Mouse (Mus musculus): ENCODE measurements at regions not wholly inside any gene's neighbourhood (a gene's known extent, or its start where the extent isn't known, plus 50 kb on each side); places are given as distances from the start of the nearest gene placed in this dataset.

DNA sequence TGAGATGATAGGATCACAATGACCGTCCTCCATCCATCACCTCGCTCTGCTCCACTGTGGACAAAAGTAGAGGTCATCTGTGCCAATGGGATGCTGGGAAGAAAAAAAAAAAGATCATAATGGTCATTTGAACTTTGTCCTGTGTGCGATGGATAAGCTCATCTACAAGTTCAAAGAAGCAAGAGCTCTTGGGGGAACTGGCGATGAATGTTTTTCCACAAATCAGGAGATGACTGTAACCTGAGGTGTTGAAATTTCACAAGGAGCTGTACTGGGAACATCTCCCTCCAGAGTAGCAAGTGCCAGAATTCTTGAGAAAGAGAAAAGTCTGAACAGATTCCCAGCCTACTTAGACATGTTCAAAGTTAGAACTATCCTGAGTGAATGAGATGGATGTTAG is 287.0 kb downstream of the Tns3 start:
- no peak for DNase-seq

DNA sequence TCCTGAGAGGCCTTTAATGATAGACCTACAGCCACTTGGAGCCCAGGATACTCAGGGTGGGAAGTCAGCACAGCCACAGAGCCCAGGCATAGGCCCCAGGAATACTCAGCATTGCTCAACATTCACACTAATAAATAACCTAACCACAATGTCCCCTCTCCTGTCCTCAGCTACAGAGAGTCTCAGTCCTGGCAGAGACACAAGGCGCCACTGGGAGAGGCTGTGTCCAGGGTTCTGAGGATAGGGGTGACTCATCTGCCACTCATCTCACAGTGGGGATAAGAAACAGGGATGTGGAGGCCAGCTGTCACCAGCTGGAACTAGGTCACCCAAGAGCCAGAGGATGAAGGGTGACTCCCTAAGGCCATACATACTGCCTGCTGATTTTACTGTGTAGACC is 298.8 kb downstream of the Tns3 start:
- DNase-seq = no peak

DNA sequence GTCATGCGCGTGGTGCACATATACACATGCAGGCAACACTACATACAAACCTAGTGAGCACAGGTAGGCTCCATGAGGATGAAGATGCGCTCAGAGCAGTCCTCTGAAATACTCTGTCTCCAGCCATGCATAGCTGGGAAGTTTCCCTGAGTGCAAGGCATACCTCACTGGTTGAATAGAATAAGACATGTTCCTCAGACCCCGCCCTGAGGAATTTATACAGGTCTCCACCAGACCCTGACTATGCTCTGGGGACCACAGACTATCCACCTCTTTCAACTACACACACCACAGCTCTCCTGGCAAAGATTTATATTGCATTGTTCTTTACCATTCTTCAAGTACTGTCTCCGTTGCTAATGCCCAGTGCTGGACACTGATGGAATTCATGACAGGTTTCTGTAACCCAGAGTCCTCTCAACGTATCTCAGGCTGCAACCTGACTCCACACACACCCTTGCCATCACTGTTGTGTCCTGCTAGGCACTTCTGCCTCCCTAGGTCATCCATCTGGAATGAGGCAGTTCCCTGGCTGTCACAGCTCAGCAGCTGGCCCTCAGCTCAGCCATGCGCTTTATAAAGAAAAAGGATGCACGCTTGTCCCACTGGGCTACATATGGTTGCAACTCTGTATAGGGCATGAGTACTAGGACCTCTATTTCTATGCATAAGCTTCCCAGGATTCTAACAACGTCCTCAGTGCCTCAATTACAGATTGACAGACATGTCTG is 299.5 kb downstream of the Tns3 start:
- DNase-seq = no peak

DNA sequence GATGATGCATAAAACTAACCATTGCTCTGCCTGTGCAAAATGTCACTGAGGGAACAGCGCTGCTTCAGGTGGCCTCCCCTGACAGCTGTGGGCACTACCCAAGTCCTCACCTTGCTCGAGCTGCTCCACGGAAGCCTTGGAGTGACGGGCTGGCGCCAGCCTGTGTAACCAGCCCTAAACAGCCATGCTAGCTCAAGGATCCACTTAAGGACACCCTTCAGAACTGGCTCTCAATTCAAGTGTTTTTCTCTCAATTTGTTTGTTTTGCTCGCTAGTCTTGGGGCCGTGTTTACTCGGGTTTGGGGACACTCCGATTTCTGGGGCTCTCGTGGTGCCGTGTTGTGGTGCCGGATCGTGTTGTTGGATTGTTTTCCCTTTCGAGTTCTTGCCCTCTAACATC is 319.4 kb downstream of the Tns3 start:
- no peak for DNase-seq

DNA sequence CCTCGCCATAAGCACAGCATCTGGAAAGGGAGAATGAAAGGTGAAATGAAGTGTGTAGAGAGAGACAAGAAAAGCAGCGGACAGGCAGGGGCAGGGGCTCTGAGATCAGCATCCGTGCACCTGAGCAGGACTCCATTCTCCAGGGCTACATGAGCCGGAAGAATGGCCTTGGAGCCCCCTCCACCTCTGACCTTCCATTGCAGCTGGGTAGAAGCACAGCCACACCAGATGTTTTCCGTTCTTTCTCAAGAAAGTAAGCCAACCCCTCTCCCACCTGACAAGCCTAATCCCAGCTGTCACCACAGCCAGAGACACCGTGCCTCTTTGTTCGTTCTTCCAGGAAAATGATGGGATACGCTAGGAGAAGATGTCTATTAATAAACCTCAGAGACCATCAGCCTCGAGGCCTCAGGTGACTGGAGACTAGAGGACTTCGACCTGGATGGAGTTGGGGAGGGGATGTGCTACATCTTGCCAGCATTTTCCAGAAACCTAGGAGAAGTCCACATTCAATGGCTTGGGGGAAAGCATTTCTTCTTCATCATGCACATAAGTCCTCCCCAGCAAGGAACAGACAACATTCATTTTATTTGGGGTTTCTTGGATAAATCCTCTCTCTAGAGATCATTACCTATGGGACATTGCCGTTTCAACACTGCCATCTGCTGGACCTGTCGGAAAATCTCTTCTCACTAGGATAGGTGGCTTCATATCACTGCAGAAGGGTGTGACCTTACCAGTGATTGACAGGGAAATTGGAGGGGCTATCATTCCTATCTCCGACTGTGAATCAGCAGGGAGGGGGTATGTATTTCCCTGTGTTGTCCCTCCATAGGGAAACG is 361.8 kb downstream of the Tns3 start:
- DNase-seq = peak; percentile 48 to 68

DNA sequence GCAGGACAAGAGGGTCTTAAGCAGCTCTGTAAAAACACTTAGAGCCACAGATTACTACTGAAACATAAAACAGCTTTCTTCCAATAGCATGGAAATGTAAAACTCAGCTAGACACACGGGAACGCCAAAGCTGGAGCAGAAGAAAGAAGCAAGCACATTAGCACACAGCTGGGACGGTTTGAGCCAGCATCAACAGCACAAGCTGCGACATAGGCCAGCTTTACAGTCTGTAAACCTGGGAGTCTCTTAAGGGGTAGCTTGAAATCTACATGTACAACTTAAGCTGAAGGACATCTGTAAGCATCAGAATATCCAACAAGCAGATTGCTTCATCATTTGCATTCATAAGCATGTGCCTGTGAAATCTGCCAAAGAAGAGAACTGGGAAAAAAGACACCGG is 366.9 kb downstream of the Tns3 start:
- no peak for DNase-seq

DNA sequence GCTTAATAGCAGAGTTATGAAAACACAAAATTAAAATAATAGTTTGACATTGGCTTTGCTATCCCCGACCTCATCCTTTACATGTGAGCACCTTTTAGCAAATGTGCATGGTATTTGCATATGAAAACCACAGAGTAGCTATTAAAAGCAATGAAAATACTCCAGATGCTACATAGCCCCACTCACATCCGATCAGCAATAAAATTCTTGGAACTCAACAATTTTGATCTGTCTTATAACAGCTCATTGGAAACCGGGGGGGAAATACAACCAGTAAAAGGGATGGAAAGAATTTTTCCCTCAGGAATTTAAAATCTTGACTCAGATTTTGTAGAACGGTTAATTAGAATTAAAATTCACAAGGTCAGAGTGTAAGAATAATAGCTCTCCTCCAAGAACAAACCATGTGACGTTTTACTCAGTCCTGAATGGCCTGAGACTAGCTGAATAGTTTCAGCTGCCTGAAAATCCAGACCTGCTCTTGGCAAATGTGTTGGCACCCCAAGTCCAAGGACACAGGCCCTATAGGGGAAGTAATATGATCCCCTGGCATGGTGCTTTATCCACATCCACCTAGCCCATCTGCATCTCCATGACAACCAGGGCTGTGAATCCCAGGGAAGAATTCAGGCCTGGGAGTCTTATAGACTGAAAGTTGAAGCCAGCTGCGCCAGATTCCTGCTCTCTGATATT is 370.9 kb downstream of the Tns3 start:
- DNase-seq = no peak

DNA sequence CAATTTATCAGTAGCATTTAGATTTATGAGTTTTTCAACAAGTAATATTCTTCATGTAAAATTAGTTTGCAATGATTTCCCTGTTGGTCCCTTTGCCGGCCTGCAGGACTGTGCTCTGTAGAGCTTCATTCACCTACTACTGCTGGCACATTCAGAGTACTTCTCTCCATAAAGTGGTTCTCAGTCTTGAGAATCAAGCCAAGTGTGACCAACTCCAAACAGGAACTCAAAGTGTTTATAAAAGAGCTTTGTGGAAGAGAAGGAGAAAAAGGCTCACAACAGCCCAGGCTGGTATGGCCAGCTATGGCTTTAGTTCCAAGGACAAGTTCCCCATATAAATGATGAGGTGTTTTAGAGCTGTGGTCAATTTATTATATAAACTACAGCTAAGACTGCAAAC is 379.1 kb downstream of the Tns3 start:
- DNase-seq = no peak

DNA sequence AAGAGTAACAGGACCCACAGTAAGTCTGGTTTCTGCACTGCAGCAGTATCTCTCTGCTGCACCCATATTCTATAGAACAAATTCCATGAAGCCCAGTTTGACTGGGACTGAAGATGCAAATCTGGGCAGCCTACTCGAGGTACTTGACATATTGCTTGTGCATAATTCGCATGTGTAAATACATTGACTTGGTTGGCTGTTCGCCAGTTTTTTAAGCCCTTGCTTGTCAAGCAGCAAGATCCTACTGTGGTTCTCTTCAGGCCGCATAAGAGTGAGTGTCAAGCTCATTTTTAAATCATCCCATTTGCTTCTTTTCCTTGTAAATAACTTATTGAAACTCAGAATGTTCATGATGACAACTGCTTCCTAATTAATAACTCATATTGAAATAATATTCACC is 389.1 kb downstream of the Tns3 start:
- no peak for DNase-seq

DNA sequence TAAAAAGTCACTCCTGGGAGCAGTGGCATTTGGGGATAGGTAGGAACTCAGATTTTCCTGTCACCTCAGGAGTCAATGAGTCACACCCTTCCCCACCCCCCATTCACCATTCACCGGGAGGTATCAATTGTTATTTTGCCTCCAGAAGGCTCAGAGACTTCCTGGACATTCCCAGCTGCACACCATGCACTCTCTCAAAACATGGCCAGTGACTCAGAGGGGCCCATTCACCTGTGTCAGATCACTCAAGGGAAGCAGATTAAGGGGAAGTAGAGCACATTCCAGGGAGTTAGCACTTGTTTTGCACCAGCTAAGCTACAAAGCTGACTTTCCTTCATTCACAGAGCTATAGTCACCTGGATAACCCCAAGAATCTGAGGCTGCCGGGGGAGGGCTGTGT is 395.2 kb downstream of the Tns3 start:
- no peak for DNase-seq

DNA sequence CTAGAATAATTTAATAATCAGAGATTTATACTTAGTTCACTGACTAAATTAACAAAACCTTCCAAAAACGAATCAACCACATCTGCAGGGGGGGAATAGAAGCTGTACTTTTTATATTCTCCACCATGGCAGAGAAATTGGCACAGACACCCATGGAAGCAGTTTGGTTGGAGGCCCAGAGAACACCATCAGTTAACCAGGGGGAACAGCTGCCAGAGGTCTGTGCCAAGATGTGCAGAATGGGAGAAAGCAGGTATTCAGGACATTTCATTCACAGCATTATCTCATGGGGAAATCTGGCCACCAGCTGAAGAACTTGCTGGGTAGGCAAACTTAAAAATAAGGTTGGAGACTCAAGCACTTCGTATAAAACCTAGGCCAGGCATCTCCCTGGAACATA is 410.3 kb downstream of the Tns3 start:
- DNase-seq = peak in 1 of 2 experiments; percentile 7

DNA sequence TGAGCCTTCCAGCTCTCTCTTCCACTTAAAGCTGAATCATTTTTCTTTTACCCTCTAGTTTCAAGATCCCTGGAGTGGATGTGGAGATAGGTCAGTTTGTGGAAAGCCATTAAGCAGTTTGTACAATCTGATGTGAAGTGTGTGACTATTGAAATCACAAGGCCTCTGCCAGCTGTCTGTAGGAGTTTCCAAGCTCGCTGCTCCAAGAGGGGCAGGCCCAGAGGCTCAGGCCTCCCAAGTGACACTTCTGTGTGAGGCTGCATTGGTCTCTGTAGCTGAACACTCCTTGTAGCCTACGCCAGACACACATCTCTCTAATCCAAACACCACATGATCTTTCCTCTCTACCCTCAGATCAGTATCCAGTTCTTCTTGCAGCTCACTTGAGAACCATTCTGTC is 413.0 kb downstream of the Tns3 start:
- DNase-seq = no peak

DNA sequence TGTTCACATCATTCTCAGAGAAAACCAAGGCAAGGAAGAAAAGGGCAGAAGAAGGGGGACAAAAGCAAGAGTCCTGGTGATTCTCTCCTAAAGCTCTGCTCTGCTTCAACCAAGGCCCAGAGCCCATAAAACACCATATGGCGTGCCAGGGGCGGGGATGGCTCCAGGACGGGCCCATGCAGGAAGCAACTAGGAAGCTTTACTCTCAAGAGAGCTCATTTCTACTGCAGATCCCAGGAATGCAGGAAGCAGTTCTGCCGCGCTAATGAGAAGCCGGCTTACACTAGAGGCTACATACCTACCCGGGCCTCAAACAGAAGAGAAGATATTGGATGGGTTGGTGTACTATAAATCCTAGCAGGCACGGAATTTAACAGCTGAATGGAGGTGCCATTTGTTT is 414.9 kb downstream of the Tns3 start:
- DNase-seq = no peak

DNA sequence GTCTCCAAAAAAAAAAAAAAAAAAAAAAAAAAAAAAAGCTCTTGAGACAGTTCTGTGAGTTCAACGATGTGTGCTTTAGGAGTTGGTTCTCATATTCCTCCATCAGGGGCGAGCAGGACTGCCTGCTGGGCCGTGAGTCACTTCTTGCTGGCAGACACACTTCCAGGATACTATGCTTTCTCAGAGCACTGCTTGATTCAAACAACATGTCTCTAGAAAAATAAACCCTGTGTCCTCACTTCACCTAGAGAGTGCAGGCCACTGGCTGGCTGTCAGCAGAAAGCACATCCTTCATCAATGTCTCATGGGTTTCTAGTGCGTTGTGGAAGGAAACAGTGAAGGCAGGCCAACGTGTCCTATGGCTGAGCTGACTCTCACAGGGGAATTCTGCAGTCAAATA is 416.8 kb downstream of the Tns3 start:
- peak; percentile 3 to 16 for DNase-seq

DNA sequence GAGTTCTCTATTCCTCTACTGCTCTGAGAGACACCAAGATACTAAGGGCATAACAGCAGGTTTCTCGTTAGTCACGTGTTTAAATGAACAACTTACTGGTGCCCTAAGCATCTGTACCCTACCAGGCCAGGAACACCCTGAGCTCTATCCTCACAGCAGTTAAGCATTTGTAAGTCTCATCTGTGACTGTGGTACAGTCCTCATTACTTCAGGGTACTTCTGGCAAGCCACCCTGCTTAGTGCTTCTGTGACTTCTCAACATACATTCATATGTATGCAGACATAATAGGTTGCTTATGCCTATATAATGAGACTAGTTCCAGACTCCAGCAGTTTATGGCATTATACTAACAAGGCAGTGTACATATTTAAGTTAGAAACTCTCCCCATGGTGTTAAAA is 417.3 kb downstream of the Tns3 start:
- no peak for DNase-seq

DNA sequence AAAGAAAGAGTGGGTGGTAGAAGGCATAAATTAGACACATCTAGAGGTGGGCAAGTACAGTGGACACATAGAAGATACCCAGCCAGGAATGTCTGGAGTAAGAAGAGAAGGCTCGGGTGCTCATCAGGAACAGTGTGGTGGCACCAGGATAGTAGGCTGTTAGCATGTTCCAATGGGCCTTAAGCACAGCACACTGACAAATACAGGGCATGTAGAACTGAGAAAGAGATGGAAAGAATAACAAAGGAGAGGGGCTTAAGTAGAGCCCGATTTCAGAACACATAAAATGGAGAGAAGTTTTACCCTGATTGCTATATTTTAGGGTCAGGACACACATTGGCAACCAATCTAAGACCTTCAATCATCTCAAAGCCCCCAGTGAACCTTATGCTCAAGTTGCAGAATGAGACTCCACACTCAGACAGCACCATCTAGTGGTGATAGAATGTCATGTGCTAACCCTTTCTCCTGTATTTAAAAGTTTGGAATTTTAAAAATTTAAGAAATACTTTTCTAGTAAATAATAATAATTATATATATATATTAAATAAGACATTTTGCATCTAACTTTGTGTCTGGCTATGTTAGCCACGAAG is 418.8 kb downstream of the Tns3 start:
- no peak for DNase-seq

DNA sequence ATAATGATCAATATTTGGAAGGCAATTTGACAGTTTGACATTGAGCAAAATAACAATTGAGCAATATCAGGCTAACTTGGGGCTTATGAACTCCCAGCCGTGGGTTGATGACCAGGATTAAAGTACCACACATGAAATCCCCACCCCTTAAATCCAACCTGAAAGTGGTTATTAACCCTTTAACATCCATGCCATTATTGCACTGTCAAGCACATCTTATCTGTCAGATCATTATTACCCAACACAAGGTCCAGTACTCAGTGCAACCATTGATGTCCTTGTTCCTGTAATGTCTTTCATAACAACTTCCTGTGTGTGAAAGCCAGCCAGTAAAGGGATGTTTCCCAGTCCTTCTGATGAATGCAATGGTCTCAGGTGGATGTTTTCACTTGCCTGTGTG is 425.8 kb downstream of the Tns3 start:
- no peak for DNase-seq

DNA sequence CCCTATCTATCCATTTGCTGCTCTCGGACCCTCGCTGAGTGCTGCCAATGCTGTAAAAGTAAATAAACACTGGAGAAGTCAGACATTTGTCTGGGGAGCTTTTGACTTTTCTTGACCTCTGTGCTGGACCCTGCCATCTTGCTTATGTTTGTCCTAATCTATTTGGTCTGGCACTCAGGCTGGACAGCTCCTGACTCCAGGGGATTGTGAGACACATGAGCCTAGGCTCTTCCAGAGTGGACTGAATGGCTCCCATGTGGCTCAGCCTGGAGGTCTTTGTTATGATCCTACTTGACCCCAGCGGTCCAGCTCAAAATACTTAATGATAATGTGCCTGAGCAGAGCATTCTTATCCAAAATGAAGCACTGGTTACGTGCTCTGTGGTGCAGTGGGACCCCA is 426.8 kb downstream of the Tns3 start:
- no peak for DNase-seq

DNA sequence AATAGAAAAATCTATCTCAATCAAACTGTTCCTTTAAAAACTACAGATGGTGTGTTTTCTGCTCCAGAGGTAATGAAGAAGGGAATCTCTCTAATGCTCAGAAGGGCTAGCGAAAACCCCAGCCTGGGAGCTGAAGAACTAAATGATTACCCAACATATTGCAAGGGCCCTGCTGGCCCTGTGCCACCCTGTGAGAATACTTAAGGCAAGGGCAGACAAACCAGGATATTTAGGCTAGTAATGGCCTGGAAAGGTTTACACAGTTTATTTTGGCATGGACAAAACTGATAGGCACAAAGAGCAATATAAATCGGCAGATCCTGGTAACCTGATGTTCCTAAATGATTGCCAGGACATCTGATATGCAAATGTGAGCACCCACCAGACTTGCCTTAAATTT is 428.3 kb downstream of the Tns3 start:
- no peak for DNase-seq

DNA sequence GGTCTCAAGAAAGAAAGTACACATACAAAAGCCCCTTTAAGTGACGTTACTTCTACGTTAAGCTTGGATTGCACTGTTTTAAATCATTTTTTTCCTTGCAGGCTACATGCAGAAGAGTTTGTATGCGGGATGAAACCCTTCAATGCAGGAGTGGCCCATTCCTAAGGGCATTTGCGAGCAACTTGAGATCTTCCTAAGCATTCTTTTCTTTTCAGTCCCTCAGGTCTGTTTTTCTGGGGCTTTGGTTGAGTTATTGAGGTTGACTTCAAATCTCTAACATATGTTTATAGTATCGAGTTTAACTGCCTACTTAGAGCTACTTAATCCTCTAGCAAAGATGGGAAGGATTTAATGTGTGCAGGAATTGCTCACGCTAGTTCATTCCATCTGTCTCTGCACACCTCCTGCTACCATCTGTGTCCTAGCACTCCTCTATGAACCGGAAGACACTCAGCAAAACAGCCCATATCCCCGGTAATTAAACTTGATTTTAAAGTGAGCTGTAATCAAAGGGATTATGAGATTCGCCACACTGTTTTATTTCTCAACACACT is 431.6 kb downstream of the Tns3 start:
- DNase-seq = no peak

DNA sequence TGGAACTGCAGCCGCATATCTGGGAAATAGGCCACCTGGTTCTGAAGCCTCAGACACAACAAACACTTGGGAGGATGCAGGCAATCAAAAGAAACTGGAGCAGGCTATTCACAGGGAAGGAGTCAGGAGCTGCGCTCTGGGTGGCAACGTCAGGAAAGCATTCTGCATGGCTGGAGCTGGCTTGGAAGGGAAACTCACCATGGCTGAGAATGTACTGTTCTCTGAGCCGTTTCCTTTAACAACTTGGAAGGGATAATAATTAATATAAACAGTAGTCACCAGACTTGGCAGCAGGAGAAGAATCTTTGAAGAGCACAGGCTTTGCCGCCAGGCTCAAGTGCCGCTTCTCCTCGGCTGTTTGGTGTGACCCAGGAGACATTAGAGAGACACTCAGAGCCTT is 434.5 kb downstream of the Tns3 start:
- no peak for DNase-seq

DNA sequence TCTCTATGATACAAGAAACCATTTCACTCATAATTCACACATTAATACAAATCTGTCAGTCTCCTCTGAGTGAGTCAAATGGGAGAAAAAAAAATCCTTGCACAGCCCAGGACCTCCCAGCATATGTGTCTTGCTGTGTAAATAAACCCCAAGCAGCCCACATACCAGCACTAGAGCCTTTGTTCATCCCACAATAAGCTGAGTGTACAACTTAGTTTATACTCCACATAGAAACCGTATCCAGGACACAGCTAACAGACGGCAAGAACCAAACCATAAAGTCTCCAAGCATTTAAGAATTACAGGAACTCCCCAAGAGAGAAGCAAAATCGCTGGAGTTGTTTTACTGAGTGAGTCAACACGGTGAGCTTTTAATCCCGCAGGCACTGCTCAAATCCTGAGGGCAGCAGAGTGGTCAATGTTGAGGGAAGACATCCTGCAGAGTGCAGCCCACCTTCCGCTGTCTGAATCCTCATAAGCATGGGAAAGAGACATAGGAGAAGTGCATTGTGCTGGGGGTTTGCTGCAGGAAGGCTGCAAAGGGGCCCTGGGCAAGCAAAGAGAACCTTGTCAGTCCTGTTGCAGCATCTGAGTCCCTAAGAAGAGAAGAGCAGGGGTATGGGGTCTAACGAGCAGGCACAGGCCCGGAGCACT is 436.4 kb downstream of the Tns3 start:
- no peak for DNase-seq

DNA sequence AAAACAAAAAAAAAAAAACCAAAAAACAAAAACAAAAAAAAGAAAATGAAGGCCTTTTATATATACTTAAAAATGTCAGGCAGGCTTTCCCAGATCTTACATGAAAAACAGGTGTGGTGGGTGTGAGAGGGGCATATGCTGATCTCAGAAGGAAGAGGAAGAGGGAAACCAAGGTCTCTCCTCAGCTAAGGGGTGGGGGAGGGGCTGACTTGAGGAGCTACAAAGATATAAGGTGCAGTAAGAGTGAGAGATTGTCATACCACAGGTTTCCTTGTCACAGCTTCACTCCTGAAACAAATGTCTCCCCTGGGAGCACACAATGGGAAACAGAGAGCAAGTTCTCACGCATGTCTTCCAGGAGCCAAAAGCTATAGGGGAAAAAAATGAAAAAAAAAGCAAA is 440.0 kb downstream of the Tns3 start:
- DNase-seq = no peak

Measured in cerebellum, postnatal 36 days (tissue).